Mouse (Mus musculus) layer of hippocampus, postnatal 10 days (tissue): ENCODE data around the gene Arid4b. TPM values are rescaled to one million over a fixed set of nuclear protein-coding genes. Genes with fewer than 3 reads are reported as not detected.

Source experiments
- DNase-seq, 2 experiments: peaks; one replicate each; pipeline ENCODE4 v3.0.0; 2021; ENCODE audit warnings: low spot score in 2 of 2
- total RNA-seq, 2 experiments: library from RNA; stranded (reverse); gene quantifications; 2 replicates each; pipeline ENCODE4 v1.2.3; 2021

Gene Arid4b
- total RNA-seq, 2 experiments from 2014 or later = 48.6 to 48.8 TPM

DNA sequence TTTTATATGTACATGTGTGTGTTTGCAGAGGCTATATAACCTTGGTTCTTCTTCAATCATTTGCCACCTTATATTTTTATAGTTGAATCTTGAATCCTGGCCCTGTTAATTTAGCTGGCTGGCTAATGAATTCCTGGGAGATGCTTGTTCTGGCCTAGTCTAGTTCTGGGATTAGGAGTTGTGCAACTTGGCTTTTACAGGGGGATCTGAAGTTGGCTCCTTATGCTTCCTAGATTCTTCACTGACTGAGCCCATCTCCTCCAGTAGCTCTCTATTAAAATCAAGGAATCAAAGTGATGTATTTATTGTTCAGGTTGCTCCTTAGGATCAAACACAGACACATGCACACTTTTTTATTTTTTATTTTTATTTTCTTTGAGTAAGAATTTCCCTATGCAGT is 3.5 kb upstream of the Arid4b start:
- DNase-seq = no peak

DNA sequence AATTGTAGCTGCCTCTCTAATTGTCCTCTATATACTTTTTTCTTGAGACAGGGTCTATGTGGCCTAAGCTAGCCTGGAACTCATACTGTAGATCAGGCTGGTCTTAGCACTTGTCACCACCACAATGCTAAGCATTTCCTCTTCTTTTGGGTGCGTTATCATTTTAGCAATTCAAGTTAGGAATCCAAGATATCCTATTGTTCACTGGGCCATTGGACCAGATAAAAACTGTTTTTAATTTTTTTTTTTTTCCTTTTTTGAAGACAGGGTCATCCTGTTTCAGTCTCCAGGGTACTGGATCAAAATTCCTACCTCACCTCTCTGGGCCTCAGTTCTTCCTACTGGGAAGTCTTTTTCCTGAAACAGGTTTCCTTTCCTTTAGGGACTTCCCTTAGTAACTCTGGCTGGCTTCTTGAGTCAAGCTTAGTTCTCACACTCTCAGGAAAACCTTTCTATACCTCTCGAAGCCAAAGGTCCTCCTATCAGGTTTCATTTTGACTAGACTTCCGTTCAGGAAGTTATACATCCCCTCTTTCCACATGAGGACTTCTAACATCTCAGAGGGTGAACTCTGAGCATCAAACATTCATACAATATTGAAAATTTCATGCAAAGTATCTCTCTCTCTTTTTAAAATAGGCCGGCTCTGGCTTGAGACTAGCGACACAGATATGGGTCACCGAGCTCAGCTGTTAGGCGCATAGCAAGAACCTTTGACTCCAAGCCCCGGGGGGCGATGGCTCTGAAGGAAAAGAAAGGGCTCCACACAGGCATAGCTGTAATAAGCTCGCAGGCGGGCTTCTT is 621 bp upstream of the Arid4b start:
- no peak for DNase-seq

DNA sequence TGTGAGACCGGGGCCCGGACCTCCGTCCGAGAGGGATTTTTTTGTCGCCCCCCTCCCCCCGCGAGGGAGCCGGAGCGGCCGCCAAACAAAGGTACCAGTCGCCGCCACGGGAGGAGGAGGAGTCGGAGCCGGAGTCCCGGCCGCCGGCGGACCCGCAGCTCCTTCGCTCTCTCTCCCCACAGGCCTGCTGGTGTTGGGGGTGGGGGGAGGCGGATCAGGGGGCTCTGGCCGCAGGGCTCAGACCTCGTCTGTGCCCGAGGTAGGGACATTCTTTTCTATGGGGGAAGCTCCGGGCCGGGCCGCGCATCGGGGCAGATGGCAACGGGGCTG is 875 bp downstream of the Arid4b start:
- no peak for DNase-seq

DNA sequence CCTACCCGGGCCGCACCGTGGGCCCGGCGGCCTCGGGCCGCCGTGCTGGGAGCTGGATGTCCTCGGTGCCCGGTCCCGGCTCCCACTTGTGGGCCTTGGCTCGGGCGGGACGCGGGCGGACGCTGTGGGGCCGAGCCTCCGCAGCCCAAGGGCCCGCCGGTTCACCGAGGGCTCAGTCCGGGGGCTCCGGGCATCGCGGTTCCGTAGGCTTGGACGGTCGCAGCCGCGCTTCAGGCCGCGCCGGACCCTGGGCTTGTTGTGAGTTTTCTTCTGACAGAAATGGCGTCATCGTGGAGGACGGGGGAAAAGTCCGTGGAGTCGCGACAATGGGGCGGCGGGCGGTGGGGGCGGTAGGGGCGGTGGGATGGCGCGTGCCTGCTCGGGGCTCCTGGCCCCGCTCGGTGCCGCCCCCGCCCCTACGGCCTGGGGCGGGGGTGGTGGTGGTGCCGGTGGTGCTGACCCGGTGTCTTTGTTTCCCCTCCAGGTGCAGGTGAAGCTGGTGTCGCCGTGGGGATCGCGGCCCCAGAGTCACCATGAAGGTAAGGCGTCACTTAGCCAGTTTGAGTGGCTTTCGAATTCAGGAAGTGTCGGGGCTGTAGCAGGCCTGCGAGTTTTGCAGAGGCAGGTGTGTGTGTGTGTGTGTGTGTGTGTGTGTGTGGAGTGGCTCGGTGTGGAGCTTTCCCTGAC is 1.5 kb downstream of the Arid4b start:
- peak; percentile 37 to 55 for DNase-seq

DNA sequence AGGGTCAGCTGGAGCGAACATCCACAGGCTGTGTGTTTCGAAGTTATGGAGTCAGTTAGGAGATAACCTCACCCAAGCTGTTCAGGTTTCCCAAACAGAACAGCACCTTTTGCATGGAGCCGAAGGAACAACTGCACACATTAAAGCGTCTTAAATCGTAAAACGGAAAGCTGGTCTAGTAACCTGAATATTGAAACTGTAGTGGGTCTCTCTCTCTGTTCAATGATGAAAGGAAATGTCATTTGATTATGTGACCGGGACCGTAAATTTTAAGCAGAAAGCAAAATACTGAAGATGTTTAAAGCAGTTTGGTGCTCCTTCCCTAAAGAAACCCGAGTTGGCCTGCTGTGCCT is 2.0 kb downstream of the Arid4b start:
- DNase-seq = no peak

DNA sequence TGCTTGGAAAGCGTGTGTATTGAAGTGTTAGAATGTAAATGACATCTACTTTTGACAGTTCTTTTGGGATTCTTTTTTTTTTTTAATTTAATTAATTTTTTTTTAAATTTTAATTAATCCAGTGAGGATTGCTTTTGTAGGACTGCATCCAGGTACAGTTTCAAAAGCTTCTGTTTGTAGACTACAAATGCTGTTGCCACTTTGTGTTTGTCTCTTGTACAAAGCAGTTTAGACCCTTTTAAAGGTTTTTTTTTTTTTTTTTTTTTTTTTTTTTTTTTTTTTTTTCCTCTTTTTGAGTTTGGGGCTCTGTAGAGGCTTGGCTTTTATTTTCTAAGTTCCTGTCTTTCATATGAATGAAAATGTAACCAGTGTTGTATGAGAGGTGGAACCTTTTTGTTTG is 2.7 kb downstream of the Arid4b start:
- no peak for DNase-seq

DNA sequence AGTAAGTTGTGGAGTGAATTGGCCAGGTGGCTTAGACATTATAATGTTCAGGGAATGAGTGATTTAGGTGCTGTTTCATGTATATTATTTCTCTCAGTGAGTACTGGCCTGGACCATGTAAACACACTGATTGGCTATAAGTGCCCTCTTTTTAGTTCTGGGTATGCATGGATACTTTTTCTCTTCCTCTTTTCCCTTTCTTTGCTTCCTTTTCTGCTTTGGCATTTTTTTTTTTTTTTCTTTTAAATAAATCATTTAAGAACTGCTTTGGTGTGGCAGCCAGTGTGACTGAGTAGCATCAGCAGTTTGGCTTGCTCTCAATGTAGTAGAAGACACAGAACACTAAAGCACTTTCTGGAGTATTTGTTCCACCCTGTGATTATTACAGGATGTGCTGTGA is 5.0 kb downstream of the Arid4b start:
- no peak for DNase-seq

DNA sequence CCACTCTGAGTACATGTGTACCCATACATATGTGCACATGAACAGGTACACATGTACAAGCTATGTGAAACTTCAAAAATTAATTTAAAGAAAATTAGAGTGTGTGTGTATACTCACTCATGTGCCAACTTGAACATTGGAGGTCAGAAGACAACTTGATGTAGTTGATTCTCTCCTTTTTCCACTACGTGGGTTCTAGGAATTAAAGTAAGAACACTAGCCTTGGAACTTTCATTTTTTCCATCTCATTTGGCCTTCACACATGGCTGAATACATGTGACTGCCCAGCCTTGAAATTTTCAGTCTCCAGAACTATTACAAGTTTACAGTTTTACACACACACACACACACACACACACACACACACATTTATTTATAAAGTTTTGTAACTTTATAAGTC is 6.3 kb downstream of the Arid4b start:
- no peak for DNase-seq

DNA sequence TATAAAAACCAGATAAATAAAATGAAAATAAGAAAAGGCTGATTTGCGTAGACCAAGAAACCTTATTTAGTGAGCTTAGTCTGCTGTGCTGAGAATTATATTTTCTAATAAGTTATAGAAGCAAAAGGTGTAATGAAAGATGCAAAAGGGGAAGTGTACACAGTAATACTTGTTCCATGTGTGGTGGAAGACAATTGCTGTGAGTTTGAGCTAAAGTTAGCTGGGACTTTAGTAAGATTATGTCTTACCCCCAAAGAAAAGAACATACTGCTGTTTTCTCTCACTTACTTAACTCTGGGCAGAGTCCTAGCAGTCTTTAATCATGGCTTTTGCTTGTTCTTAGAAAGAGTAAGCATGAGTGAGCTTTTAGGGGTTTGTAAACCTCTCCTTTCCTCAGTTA is 11.3 kb downstream of the Arid4b start:
- DNase-seq = no peak

DNA sequence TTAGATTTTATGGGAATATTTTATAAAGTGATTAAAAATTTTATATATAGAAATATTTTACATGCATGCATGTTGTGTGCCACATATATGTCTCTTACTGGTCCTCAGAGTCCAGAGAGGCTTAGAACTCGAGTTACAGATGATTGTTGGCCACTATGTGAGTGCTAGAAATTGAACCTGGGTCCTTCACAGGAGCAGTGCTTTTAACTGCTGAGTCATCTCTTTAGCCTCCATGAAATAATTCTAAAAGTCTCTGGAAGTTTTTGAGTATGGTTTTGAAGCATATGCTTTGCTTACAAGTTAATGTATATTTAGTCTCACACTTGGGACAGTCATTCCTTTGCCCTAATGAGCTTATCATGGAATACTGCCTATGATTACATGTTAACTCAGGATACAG is 12.3 kb downstream of the Arid4b start:
- DNase-seq = no peak

DNA sequence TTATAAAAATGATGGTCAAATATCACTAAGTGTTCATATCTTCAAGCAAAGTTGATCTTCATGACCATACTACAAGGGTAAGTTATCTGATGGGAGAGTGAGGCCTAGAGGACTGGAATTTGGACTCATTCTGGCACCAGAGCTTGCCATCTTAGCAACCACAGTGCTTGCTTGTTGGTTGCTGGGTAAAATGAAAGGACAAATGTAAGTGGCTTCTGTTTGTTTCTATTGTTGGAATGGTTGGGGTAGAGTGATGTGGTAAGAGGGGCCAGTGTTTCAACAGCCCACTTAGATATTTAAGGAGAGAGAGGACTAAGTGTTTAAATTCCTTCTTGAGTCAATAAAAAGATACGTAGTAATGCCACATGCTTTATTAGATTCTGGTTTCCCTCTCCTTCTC is 25.6 kb downstream of the Arid4b start:
- DNase-seq = no peak

DNA sequence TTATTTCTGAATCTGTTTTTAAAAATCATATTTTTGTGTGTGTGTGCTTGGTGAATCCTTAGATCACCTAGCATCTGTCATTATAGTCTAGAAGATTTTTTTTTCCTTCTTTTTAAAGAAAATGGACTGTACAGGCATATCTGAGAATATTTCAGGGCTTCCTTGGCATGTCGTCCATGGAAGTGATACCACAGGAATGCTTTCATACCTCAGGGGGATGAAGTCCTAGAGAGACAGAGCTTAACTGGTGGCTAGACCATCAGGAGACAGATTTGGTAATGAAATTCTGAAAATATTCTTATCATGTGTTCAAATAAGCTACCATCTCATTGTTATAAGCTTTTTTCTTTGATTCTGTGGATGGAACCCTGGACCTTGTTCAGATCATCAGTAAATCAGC is 40.0 kb downstream of the Arid4b start:
- no peak for DNase-seq

DNA sequence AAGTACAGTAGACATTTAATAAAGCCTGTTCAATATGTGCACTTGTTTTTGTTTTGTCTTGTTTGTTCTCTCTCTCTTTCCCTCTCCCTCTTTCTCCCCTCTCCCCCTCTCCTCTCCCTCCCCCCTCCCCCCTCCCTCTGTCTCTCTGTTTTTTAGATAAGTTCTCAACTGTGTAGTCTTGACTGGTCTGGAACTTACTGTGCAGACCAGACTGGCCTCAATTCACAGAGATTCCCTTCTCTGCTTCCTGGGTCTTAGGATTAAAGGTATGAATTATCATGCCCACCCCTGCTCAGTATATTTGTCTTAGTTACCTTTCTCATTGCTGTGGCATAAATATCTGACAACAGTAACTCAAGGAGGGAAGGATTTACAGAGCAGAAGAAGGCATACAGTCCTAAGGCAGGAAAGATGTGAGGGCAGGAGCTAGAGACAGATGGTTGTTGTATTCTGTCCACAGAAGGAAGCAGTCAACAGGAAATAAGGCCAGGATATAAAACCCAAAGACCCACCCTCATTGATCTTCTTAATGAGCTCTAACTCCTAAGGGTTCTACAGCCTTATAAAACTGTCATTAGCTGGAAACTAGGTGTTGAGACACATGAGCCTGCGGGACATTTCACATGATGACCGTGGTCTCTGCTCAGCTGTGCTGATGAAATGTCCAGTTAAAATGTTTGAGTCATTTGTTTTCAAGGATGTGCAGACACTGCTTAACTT is 47.3 kb downstream of the Arid4b start:
- no peak for DNase-seq

DNA sequence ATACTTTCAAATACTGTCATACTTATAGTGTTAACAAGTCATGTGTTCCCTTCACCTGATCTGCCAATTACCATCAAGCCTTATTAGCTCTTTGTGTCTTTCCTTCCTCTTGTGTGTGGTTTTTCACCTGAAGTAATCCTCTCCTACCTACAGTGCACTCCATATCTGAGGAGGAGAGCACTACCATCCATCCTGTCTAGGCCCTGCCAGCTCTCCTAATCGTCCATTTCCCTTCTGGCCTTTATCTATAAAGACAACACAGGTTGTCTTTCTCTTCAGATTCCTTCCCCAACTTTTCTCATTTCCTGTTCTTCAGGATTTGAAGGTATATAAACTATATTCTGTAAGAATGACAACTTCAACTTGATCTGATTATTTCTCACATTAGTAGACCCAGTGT is 48.1 kb downstream of the Arid4b start:
- DNase-seq = no peak

DNA sequence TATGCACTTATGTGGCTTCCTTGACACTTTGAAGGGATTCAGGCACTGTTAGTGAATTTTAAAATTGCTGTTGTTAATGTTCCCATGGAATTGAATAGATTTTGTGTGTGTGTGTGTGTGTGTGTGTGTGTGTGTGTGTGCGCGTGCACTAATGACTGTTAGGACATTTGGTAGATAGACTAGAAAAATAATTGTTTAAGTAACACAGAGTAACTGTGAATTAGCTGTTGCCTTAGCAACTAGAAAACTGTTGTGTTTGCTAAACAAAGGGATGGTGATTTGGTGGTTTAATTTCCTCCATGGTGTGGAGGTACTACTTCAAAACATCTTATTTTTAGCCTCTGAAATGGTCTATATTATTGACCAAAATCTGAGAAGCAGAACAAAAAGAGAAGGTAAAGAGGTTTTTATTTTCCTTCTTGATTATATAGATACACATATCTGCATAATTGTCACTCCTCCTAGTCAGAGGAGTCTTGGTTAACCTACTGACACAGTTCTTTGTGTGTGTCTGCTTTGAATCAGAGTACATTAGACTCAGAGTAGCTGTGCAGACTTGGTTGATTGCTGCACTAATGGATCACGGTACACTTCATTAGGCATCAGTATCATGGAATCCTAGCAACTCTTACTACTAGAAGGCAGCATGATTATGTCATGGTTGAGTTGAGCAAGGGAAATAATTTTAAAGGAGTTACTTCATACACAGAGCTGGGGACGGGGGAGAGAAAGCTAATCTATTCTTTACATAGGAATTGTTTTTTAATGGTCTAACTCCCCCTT is 50.9 kb downstream of the Arid4b start:
- no peak for DNase-seq

DNA sequence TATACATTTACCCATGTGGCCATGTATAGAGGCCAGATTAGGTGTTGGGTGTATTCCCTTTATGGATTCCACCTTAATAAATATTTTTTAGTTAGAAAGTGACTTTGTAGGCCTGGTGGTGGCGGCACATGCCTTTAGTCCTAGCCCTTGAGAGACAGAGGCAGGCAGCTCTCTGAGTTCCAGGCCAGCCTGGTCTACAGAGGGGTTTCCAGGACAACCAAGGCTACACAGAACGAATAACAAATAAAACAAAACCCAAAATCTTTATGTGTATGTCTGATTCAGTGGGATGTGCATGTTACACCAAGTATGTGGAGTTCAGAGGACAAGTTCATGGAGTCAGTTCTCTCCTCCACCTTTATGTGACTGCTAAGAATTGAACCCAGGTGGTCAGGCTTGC is 52.8 kb downstream of the Arid4b start:
- DNase-seq = no peak

DNA sequence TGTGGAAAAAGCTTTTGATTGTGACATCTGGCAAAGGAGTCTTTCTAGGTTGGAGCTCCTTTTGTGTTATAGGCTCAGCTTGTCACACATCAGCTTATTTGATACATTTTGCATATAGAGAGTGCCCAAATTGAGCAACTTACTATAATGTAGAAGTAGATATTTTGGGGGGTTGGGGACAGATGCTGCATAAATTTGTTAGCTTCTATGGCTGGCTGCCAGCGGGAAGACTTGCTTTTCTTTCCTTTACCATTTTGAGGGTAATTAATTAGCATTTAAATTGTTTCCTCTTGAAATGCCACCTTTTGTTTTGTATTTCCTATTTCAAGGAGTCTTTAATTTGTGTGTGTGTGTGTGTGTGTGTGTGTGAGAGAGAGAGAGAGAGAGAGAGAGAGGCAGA is 68.6 kb downstream of the Arid4b start:
- DNase-seq = no peak

DNA sequence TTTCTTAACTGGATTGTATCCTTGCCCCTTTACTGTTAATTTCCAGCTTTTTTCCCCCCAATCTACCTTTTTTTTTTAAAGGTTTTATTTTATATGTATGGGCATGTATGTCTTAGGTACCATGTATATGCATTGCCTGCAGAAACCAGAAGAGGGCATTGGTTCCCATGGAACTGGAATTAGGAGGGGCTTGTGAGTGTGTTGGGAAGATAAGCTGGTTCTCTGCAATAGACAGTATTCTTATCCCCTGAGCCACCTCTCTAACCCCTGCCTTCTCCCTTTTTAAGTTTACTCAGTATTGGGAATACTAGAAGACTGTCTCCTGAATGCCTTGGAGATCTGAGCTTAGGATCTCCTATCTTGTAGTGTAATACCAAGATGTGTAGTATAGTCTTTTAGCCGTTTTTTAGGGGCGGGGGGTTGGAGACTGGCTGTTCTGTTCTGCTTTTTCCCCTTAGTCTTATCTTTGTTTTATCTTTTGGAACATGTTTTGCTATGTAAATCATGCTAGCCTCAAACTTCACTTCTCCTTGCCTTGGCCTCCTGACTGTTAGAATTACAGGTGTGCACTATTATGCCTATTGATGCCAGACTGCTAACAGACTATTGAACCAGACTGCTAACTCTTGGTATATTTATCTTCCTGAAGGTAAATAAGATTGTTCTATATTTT is 79.4 kb downstream of the Arid4b start:
- DNase-seq = no peak

DNA sequence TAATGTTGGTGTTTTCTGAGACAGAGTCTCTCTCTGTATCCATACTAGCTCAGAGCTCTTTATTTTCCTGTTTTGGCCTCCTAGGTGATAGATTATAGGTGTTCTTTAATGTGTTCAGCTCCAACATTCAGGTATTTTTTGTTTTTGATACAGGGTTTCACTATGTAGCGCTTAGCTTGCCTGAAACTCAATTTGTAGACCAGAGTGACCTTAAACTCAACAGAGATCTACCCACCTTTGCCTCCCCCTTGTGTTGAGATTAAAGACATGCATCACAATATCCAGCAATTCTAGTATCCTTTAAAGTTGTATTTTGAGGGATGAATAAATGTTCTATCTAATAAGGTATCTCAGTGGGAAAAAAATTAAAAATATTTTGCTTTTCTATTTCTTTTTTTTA is 115.0 kb downstream of the Arid4b start:
- DNase-seq = no peak

DNA sequence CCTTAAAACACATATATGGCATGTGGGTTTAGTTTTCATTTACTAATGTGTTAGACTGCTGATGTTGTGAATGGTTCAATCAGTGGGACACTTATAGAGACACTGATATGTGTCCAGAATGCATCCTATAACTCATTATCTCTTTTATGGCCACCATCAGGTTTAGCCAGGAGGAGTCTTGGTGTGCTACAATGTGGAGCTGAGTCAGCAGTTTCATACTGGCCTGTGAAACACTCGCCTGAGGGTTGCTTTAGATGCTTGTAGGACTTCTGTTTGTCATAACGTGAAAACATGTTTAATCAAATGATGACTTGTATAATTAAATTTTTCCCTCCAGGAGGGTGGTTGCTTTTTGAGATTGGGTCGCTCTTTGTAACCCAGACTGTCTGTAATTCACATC is 116.6 kb downstream of the Arid4b start:
- no peak for DNase-seq

DNA sequence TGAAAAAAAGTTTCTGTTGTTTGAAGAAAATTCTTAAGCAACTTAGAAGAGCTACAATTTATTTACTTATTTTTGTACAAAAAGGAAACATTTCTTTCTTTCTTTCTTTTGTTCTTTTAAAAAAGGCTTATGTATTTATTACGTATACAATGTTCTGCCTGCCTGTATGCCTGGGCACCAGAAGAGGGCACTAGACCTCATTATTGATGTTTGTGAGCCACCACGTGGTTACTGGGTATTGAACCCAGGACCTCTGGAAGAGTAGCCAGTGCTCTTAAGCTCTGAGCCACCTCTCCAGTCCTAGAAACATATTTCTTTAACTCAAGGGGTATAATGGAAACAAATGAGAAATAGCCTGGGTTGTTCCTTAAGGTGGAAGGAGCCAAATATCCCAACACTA is 182.9 kb downstream of the Arid4b start:
- no peak for DNase-seq
